Comparison of ENCODE assay signal across 16 mouse cellular contexts in the genomic region with DNA sequence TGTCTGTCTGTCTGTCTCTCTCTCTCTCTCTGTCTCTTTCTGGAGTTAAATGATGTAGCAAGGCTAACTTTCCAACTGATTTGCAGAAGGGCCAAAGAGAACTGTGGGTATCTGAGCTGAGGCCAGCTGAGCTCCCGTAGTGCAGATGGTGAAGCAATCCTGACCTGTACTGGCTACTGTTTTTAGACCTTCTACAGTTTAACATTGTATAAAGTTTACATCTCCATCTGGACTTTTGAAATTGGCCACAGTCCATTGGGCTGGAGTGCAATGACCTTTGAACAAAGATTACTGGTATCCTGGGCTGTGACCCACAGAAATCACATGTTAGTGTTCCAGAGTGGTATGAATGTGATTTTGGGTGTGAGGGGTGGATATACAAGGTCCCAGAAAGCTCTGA.
DNase-seq lines count a peak whose midpoint lies in the region; ATAC-seq and TF ChIP-seq lines count a peak whose summit lies in the region.
"Had no signal": no experiment of that assay in that cellular context is flagged by ENCODE, and none has a peak within 500 bp of the region (broad histone marks: within the 10 kb centered on the region; RNA-seq: fewer than 3 reads in every experiment).

No protein-coding gene starts in this region.

- TF ChIP-seq CTCF in intestine, postnatal 0 days (IDR thresholded peaks at IDR 0.05; ENCODE audit: low read depth): no peak

- 0 out of 2 replicates have a peak, but pooled peaks have one; percentile 15 for ATAC-seq in lung, embryonic 16.5 days (ENCODE audit: low read depth)
- 0 out of 2 replicates have a peak, but pooled peaks have one; percentile 49 for ATAC-seq in intestine, postnatal 0 days

- H3K4me1 ChIP-seq in lung, embryonic 16.5 days (replicated peaks; ENCODE audit: control insufficient read depth, insufficient read depth, low read length): no peaks in the 10 kb centered on the region
- H3K4me1 ChIP-seq in intestine, postnatal 0 days (replicated peaks; ENCODE audit: control insufficient read depth, insufficient read depth, low read length): no peaks in the 10 kb centered on the region
- H3K4me1 ChIP-seq: forebrain, embryonic 10.5 days had no signal

- H3K9me3 ChIP-seq in lung, embryonic 16.5 days (ENCODE audit: control insufficient read depth, low read length): no peaks in the 10 kb centered on the region
- H3K9me3 ChIP-seq in intestine, postnatal 0 days (ENCODE audit: control insufficient read depth): no peaks in the 10 kb centered on the region
- H3K9me3 ChIP-seq: forebrain, embryonic 10.5 days; G1E had no signal

- H3K4me2 ChIP-seq in lung, embryonic 16.5 days (ENCODE audit: low read depth, low read length): no peak overlapping the region
- H3K4me2 ChIP-seq in intestine, postnatal 0 days (replicated peaks; ENCODE audit: low read depth): no peak overlapping the region
- H3K4me2 ChIP-seq: hindbrain, embryonic 14.5 days; midbrain, embryonic 11.5 days had no signal

- H3K27me3 ChIP-seq in lung, embryonic 16.5 days (ENCODE audit: control insufficient read depth, insufficient read depth, low read depth, low read length): no peaks in the 10 kb centered on the region
- no peaks in the 10 kb centered on the region for H3K27me3 ChIP-seq in intestine, postnatal 0 days (replicated peaks; ENCODE audit: control insufficient read depth, insufficient read depth, low read length)

- no peak overlapping the region for H3K27ac ChIP-seq in lung, embryonic 16.5 days (ENCODE audit: low read length)
- H3K27ac ChIP-seq in intestine, postnatal 0 days (ENCODE audit: low read depth, low read length): no peak overlapping the region
- H3K27ac ChIP-seq: forebrain, embryonic 10.5 days; hindbrain, embryonic 14.5 days had no signal

- no peak overlapping the region for H3K4me3 ChIP-seq in lung, embryonic 16.5 days (ENCODE audit: low read length)
- H3K4me3 ChIP-seq in intestine, postnatal 0 days (ENCODE audit: low read depth, low read length): no peak overlapping the region
- H3K4me3 ChIP-seq: forebrain, embryonic 10.5 days; myocyte had no signal

- 78% methylated on average over 1 of the region's 1 CpGs for WGBS in lung, embryonic 16.5 days
- WGBS in intestine, postnatal 0 days: 43% methylated on average over 1 of the region's 1 CpGs

- no peak overlapping the region for H3K9ac ChIP-seq in lung, embryonic 16.5 days (ENCODE audit: low read length)
- H3K9ac ChIP-seq in intestine, postnatal 0 days (ENCODE audit: low read depth, low read length): no peak overlapping the region
- H3K9ac ChIP-seq: hindbrain, embryonic 14.5 days had no signal

- no peaks in the 10 kb centered on the region for H3K36me3 ChIP-seq in lung, embryonic 16.5 days (ENCODE audit: control insufficient read depth, insufficient read depth, low read length)
- no peaks in the 10 kb centered on the region for H3K36me3 ChIP-seq in intestine, postnatal 0 days (ENCODE audit: control insufficient read depth, insufficient read depth)
- H3K36me3 ChIP-seq: forebrain, embryonic 10.5 days; G1E had no signal

- intact Hi-C loops in gastrocnemius, postnatal 36 days (cut with DNase I): no loop called here

- DNase-seq in gastrocnemius, adult 18-20 months (ENCODE audit: low spot score): peak; percentile 7
- no peak for DNase-seq in gastrocnemius, postnatal 36 days
- no peak for DNase-seq in lung, postnatal 4 days
- peak; percentile 12 for DNase-seq in lung, postnatal 14 days
- DNase-seq in cerebellum, postnatal 10 days: no peak
- DNase-seq in ovary, postnatal 36 days (ENCODE audit: low spot score): no peak
- DNase-seq: cerebellum, adult 9-10 months; heart, adult 11 months; thymus, adult 2 months had no signal

Comparison
In these comparisons a context has a peak if more than half of its experiments do, and no peak if none do; other contexts are left out.
1. DNase-seq: peak in gastrocnemius, adult 18-20 months (single experiment) and lung, postnatal 14 days (single experiment); none in gastrocnemius, postnatal 36 days (0 of 2), lung, postnatal 4 days (0 of 2), cerebellum, postnatal 10 days (0 of 2) and ovary, postnatal 36 days (single experiment).